Mouse (Mus musculus) liver, postnatal 0 days (tissue): ENCODE measurements around the gene Exoc3l.
"Not testable (repeated sequence)": the region's sequence is repeated elsewhere in the genome, so short reads cannot be mapped to it uniquely, and the experiment has no call there.

ENCODE experiments used
- CTCF ChIP-seq: sonication (generic); IDR thresholded peaks from 2 replicates; pipeline ENCODE4 v1.5.1; 2016; ENCODE audit warnings: antibody characterized with exemption, low read depth
- EP300 ChIP-seq: IDR thresholded peaks from 2 replicates; pipeline ENCODE4 v1.6.1; 2016; ENCODE audit warnings: antibody characterized with exemption, low read depth, mild to moderate bottlenecking

GRCm38 (mm10) chr8:105291364-105291763 is 4.5 kb downstream of the Exoc3l start:
- not testable (repeated sequence) for TF ChIP-seq CTCF, EP300
